Mouse (Mus musculus): ENCODE results near the gene Timd4. TPM values are rescaled to one million over a fixed set of nuclear protein-coding genes. Genes with fewer than 3 reads are reported as not detected.

Gene Timd4
- 5.4 and 6.2 TPM in 2 replicates for polyA plus RNA-seq (2015; fragmentation: Nextera tagmentation; extraction: Ambion mirVana)

- ATAC-seq (ENCODE audit: low read depth) (no peak), DNase-seq (no peak)
- Histone ChIP-seq H3K27ac (no peak within 1 kb of the TSS), H3K36me3 (no peaks in the 10 kb centered on the region), H3K4me1 (replicated peaks) (no peaks in the 10 kb centered on the region), H3K9ac (no peak within 1 kb of the TSS), H3K4me3 (replicated peaks) (no peak within 1 kb of the TSS), H3K9me3 (replicated peaks) (no peaks in the 10 kb centered on the region), H3K4me2 (no peak within 1 kb of the TSS), H3K27me3 (no peaks in the 10 kb centered on the region)
- 53% methylated on average over 5 of the region's 5 CpGs for WGBS (ENCODE audit: insufficient replicate concordance)
Measured at GRCm38 (mm10) chr11:46810511-46810910, at the start of gene Timd4. Gene Timd4 (plus strand): TSS chr11:46810800.

- Histone ChIP-seq H3K4me1 (replicated peaks) (no peaks in the 10 kb centered on the region), H3K36me3 (no peaks in the 10 kb centered on the region), H3K9me3 (replicated peaks) (no peaks in the 10 kb centered on the region), H3K27ac (no peak overlapping the region), H3K4me3 (replicated peaks) (no peak overlapping the region), H3K9ac (no peak overlapping the region), H3K27me3 (no peaks in the 10 kb centered on the region), H3K4me2 (no peak overlapping the region)
- ATAC-seq (ENCODE audit: low read depth) (no peak), DNase-seq (no peak)
- 48% methylated on average over 3 of the region's 3 CpGs for WGBS (ENCODE audit: insufficient replicate concordance)
Measured at GRCm38 (mm10) chr11:46776879-46777278, 33.7 kb upstream of the Timd4 start.

- H3K9ac ChIP-seq: no peak overlapping the region
- no peak overlapping the region for H3K4me2 ChIP-seq
- 50% methylated on average over 2 of the region's 2 CpGs for WGBS (ENCODE audit: insufficient replicate concordance)
- H3K36me3 ChIP-seq: no peaks in the 10 kb centered on the region
- H3K9me3 ChIP-seq (replicated peaks): no peaks in the 10 kb centered on the region
- DNase-seq (no peak), ATAC-seq (ENCODE audit: low read depth) (no peak)
- H3K4me3 ChIP-seq (replicated peaks): no peak overlapping the region
- no peaks in the 10 kb centered on the region for H3K27me3 ChIP-seq
- H3K27ac ChIP-seq: no peak overlapping the region
- no peaks in the 10 kb centered on the region for H3K4me1 ChIP-seq (replicated peaks)
Measured at GRCm38 (mm10) chr11:46779811-46780210, 30.8 kb upstream of the Timd4 start.

- no peaks in the 10 kb centered on the region for H3K27me3 ChIP-seq
- no peaks in the 10 kb centered on the region for H3K4me1 ChIP-seq (replicated peaks)
- no peak for ATAC-seq (ENCODE audit: low read depth)
- no peaks in the 10 kb centered on the region for H3K36me3 ChIP-seq
- WGBS (ENCODE audit: insufficient replicate concordance): 69% methylated on average over 2 of the region's 2 CpGs
- no peaks in the 10 kb centered on the region for H3K9me3 ChIP-seq (replicated peaks)
- no peak overlapping the region for H3K27ac ChIP-seq
- DNase-seq: no peak
- H3K4me3 ChIP-seq (replicated peaks): no peak overlapping the region
- H3K9ac ChIP-seq: no peak overlapping the region
- no peak overlapping the region for H3K4me2 ChIP-seq
Measured at GRCm38 (mm10) chr11:46804440-46804839, 6.2 kb upstream of the Timd4 start.

GRCm38 (mm10) chr11:46817692-46818091 lies 7.1 kb downstream of the Timd4 start:
- no peak for ATAC-seq (ENCODE audit: low read depth)
- H3K9ac ChIP-seq: no peak overlapping the region
- 58% methylated on average over 5 of the region's 5 CpGs for WGBS (ENCODE audit: insufficient replicate concordance)
- no peak overlapping the region for H3K27ac ChIP-seq
- H3K4me1 ChIP-seq (replicated peaks): no peaks in the 10 kb centered on the region
- no peaks in the 10 kb centered on the region for H3K27me3 ChIP-seq
- H3K36me3 ChIP-seq: no peaks in the 10 kb centered on the region
- H3K9me3 ChIP-seq (replicated peaks): no peaks in the 10 kb centered on the region
- no peak for DNase-seq
- no peak overlapping the region for H3K4me2 ChIP-seq
- no peak overlapping the region for H3K4me3 ChIP-seq (replicated peaks)

GRCm38 (mm10) chr11:46819930-46820329 lies 9.3 kb downstream of the Timd4 start:
- Histone ChIP-seq H3K9me3 (replicated peaks) (no peaks in the 10 kb centered on the region), H3K27ac (no peak overlapping the region), H3K4me1 (replicated peaks) (no peaks in the 10 kb centered on the region), H3K27me3 (no peaks in the 10 kb centered on the region), H3K4me3 (replicated peaks) (no peak overlapping the region), H3K36me3 (no peaks in the 10 kb centered on the region), H3K4me2 (no peak overlapping the region), H3K9ac (no peak overlapping the region)
- DNase-seq (no peak), ATAC-seq (ENCODE audit: low read depth) (no peak)
- 20% methylated on average over 4 of the region's 4 CpGs for WGBS (ENCODE audit: insufficient replicate concordance)

- no peaks in the 10 kb centered on the region for H3K4me1 ChIP-seq (replicated peaks)
- no peak overlapping the region for H3K27ac ChIP-seq
- no peaks in the 10 kb centered on the region for H3K27me3 ChIP-seq
- no peak overlapping the region for H3K4me3 ChIP-seq (replicated peaks)
- H3K36me3 ChIP-seq: no peaks in the 10 kb centered on the region
- no peak overlapping the region for H3K9ac ChIP-seq
- H3K9me3 ChIP-seq (replicated peaks): no peaks in the 10 kb centered on the region
- DNase-seq (no peak), ATAC-seq (ENCODE audit: low read depth) (no peak)
- 43% methylated on average over 2 of the region's 2 CpGs for WGBS (ENCODE audit: insufficient replicate concordance)
- no peak overlapping the region for H3K4me2 ChIP-seq
Measured at GRCm38 (mm10) chr11:46830348-46830747, 19.7 kb downstream of the Timd4 start.

- Histone ChIP-seq H3K9ac (no peak overlapping the region), H3K27ac (no peak overlapping the region), H3K36me3 (no peaks in the 10 kb centered on the region), H3K27me3 (no peaks in the 10 kb centered on the region), H3K9me3 (replicated peaks) (no peaks in the 10 kb centered on the region), H3K4me3 (replicated peaks) (no peak overlapping the region), H3K4me2 (no peak overlapping the region), H3K4me1 (replicated peaks) (no peaks in the 10 kb centered on the region)
- ATAC-seq (ENCODE audit: low read depth) (no peak), DNase-seq (no peak)
- WGBS (ENCODE audit: insufficient replicate concordance): 21% methylated on average over 1 of the region's 1 CpGs
Measured at GRCm38 (mm10) chr11:46835080-46835479, 24.5 kb downstream of the Timd4 start.

- Histone ChIP-seq H3K4me1 (replicated peaks) (no peaks in the 10 kb centered on the region), H3K4me3 (replicated peaks) (no peak overlapping the region), H3K4me2 (no peak overlapping the region), H3K9me3 (replicated peaks) (no peaks in the 10 kb centered on the region), H3K36me3 (no peaks in the 10 kb centered on the region), H3K27ac (no peak overlapping the region), H3K9ac (no peak overlapping the region), H3K27me3 (no peaks in the 10 kb centered on the region)
- no peak for DNase-seq
- 47% methylated on average over 2 of the region's 2 CpGs for WGBS (ENCODE audit: insufficient replicate concordance)
- ATAC-seq (ENCODE audit: low read depth): no peak
Measured at GRCm38 (mm10) chr11:46842015-46842726, 31.6 kb downstream of the Timd4 start.

GRCm38 (mm10) chr11:46846661-46847060 lies 36.1 kb downstream of the Timd4 start:
- no peak overlapping the region for H3K4me2 ChIP-seq
- ATAC-seq (ENCODE audit: low read depth) (no peak), DNase-seq (no peak)
- no peak overlapping the region for H3K9ac ChIP-seq
- H3K4me3 ChIP-seq (replicated peaks): no peak overlapping the region
- no peaks in the 10 kb centered on the region for H3K9me3 ChIP-seq (replicated peaks)
- no peaks in the 10 kb centered on the region for H3K36me3 ChIP-seq
- H3K27ac ChIP-seq: no peak overlapping the region
- no peaks in the 10 kb centered on the region for H3K27me3 ChIP-seq
- no peaks in the 10 kb centered on the region for H3K4me1 ChIP-seq (replicated peaks)
- 61% methylated on average over 1 of the region's 1 CpGs for WGBS (ENCODE audit: insufficient replicate concordance)

GRCm38 (mm10) chr11:46847827-46848220 lies 37.2 kb downstream of the Timd4 start:
- Histone ChIP-seq H3K4me2 (no peak overlapping the region), H3K27me3 (no peaks in the 10 kb centered on the region), H3K9ac (no peak overlapping the region), H3K9me3 (replicated peaks) (no peaks in the 10 kb centered on the region), H3K4me1 (replicated peaks) (no peaks in the 10 kb centered on the region), H3K4me3 (replicated peaks) (no peak overlapping the region), H3K27ac (no peak overlapping the region), H3K36me3 (no peaks in the 10 kb centered on the region)
- ATAC-seq (ENCODE audit: low read depth): no peak
- no peak for DNase-seq
- 53% methylated on average over 3 of the region's 3 CpGs for WGBS (ENCODE audit: insufficient replicate concordance)

- DNase-seq (no peak), ATAC-seq (ENCODE audit: low read depth) (no peak)
- H3K36me3 ChIP-seq: no peaks in the 10 kb centered on the region
- H3K4me1 ChIP-seq (replicated peaks): no peaks in the 10 kb centered on the region
- no peak overlapping the region for H3K9ac ChIP-seq
- no peak overlapping the region for H3K27ac ChIP-seq
- H3K4me3 ChIP-seq (replicated peaks): no peak overlapping the region
- H3K9me3 ChIP-seq (replicated peaks): no peaks in the 10 kb centered on the region
- H3K4me2 ChIP-seq: no peak overlapping the region
- H3K27me3 ChIP-seq: no peaks in the 10 kb centered on the region
- WGBS (ENCODE audit: insufficient replicate concordance): 38% methylated on average over 8 of the region's 8 CpGs
Measured at GRCm38 (mm10) chr11:46848221-46848971, 37.8 kb downstream of the Timd4 start.

All from liver, embryonic 13.5 days (tissue).